Mouse (Mus musculus): ENCODE measurements around the gene Fhod1. TPM values are rescaled to one million over a fixed set of nuclear protein-coding genes. Genes with fewer than 3 reads are reported as not detected.
A peak's percentile ranks its signal among the peaks of the same experiment; 100 is the strongest.
"Not testable (repeated sequence)": the region's sequence is repeated elsewhere in the genome, so short reads cannot be mapped to it uniquely, and the experiment has no call there.

Fhod1 gene
- polyA plus RNA-seq, 1 experiment: 19.0 TPM

- TF ChIP-seq POLR2AphosphoS2 (IDR thresholded peaks at IDR 0.05; ENCODE audit: insufficient read length, low read depth): no peak
- H3K36me3 ChIP-seq (ENCODE audit: control insufficient read depth, insufficient read depth): peaks cover 19% of the 10 kb centered on the region
Observed at GRCm38 (mm10) chr8:105295895-105296573, 51.7 kb downstream of the Fhod1 start, which contains the start of gene Exoc3l. TSS of gene Exoc3l (minus strand) at chr8:105296101.

GRCm38 (mm10) chr8:105295256-105295655, 52.5 kb downstream of the Fhod1 start:
- Histone ChIP-seq H3K4me2 (ENCODE audit: low read depth) (peak overlapping the region; percentile 95), H3K4me3 (peak overlapping the region; percentile 93), H3K36me3 (ENCODE audit: control insufficient read depth, insufficient read depth) (peaks cover 12% of the 10 kb centered on the region), H3K27me3 (ENCODE audit: control insufficient read depth, insufficient read depth, insufficient read length) (no peaks in the 10 kb centered on the region), H3ac (ENCODE audit: control insufficient read depth, insufficient read length) (no peak overlapping the region), H3K79me2 (ENCODE audit: control insufficient read depth, insufficient read depth) (peaks cover 25% of the 10 kb centered on the region)
- peak; percentile 89 to 99 (median 96) for TF ChIP-seq MYOG (IDR thresholded peaks at IDR 0.05; ENCODE audit: control insufficient read depth in 1 of 3, insufficient read depth in 1 of 3, insufficient read length in 2 of 3, low read depth in 2 of 3)
- TF ChIP-seq MYOD1 (IDR thresholded peaks at IDR 0.05; ENCODE audit: control insufficient read depth in 1 of 3, insufficient read length in 2 of 3, low read depth in 2 of 3): peak; percentile 39 to 97 (median 95)
- peak; percentile 64 for TF ChIP-seq TCF3 (IDR thresholded peaks at IDR 0.05; ENCODE audit: insufficient read length, low read depth)
- no peak for TF ChIP-seq E2F4 (IDR thresholded peaks at IDR 0.05; ENCODE audit: insufficient read depth)
- no peak for TF ChIP-seq MAX (IDR thresholded peaks at IDR 0.05; ENCODE audit: low read depth)
- TF ChIP-seq TCF12 (IDR thresholded peaks at IDR 0.05; ENCODE audit: insufficient read depth, poor library complexity, severe bottlenecking): peak; percentile 80

More at GRCm38 (mm10) chr8:105295895-105296573, 51.7 kb downstream of the Fhod1 start, which contains the start of gene Exoc3l:
- no peak within 1 kb of the TSS for H3ac ChIP-seq (ENCODE audit: control insufficient read depth, insufficient read length)
- peaks cover 32% of the 10 kb centered on the region for H3K79me2 ChIP-seq (ENCODE audit: control insufficient read depth, insufficient read depth)
- H3K27me3 ChIP-seq (ENCODE audit: control insufficient read depth, insufficient read depth, insufficient read length): no peaks in the 10 kb centered on the region
- H3K4me3 ChIP-seq: peak within 1 kb of the TSS; percentile 93
- H3K4me2 ChIP-seq (ENCODE audit: low read depth): peak within 1 kb of the TSS; percentile 95

- Histone ChIP-seq H3ac (ENCODE audit: control insufficient read depth, insufficient read length) (no peak overlapping the region), H3K4me3 (peak overlapping the region; percentile 93), H3K27me3 (ENCODE audit: control insufficient read depth, insufficient read depth, insufficient read length) (no peaks in the 10 kb centered on the region), H3K4me2 (ENCODE audit: low read depth) (peak overlapping the region; percentile 95), H3K79me2 (ENCODE audit: control insufficient read depth, insufficient read depth) (peaks cover 23% of the 10 kb centered on the region), H3K36me3 (ENCODE audit: control insufficient read depth, insufficient read depth) (peaks cover 7% of the 10 kb centered on the region)
- TF ChIP-seq TCF12 (IDR thresholded peaks at IDR 0.05; ENCODE audit: insufficient read depth, poor library complexity, severe bottlenecking) (no peak), E2F4 (IDR thresholded peaks at IDR 0.05; ENCODE audit: insufficient read depth) (no peak), SRF (IDR thresholded peaks at IDR 0.05; ENCODE audit: control insufficient read depth, insufficient read length, low read depth) (no peak), MYOG (IDR thresholded peaks at IDR 0.05; ENCODE audit: control insufficient read depth in 1 of 3, insufficient read depth in 1 of 3, insufficient read length in 2 of 3, low read depth in 2 of 3) (no peak), USF1 (IDR thresholded peaks at IDR 0.05; ENCODE audit: low read depth) (no peak), POLR2A (IDR thresholded peaks at IDR 0.05; ENCODE audit: insufficient read length, low read depth) (no peak), POLR2AphosphoS2 (IDR thresholded peaks at IDR 0.05; ENCODE audit: insufficient read length, low read depth) (no peak), MAX (IDR thresholded peaks at IDR 0.05; ENCODE audit: low read depth) (no peak), CEBPB (IDR thresholded peaks at IDR 0.05; ENCODE audit: insufficient read depth, poor library complexity, severe bottlenecking) (no peak), TCF3 (IDR thresholded peaks at IDR 0.05; ENCODE audit: insufficient read length, low read depth) (no peak), MYOD1 (IDR thresholded peaks at IDR 0.05; ENCODE audit: control insufficient read depth in 1 of 3, insufficient read length in 2 of 3, low read depth in 2 of 3) (no peak), REST (IDR thresholded peaks at IDR 0.05; ENCODE audit: insufficient read depth, insufficient read length) (no peak)
Observed at GRCm38 (mm10) chr8:105294776-105295175, 53.0 kb downstream of the Fhod1 start.

DNA sequence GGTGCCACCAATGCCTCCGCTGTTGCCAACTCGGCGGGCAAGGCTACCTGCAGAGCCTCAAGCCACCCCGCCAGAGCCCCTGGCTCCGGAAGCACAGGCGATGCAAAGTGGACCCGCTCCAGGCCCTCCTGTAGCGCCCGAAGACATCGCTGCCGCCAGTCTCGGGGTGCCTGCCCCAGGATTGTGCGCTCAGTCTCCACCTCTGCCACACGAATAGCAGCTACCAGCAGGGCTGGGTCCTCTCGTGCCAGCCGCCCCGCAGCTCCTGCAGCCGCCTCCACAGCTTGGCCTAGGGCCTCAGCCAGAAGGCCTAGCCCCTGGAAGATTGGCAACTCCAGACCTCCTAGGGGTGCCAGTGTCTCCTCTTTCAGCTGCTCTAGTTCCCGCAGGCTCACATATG, 54.3 kb downstream of the Fhod1 start:
- H3K4me2 ChIP-seq (ENCODE audit: low read depth): peak overlapping the region; percentile 95
- TF ChIP-seq CEBPB (IDR thresholded peaks at IDR 0.05; ENCODE audit: insufficient read depth, poor library complexity, severe bottlenecking): no peak
- H3K4me3 ChIP-seq: no peak overlapping the region
- no peak overlapping the region for H3ac ChIP-seq (ENCODE audit: control insufficient read depth, insufficient read length)
- H3K27me3 ChIP-seq (ENCODE audit: control insufficient read depth, insufficient read depth, insufficient read length): no peaks in the 10 kb centered on the region
- H3K36me3 ChIP-seq (ENCODE audit: control insufficient read depth, insufficient read depth): no peaks in the 10 kb centered on the region
- H3K79me2 ChIP-seq (ENCODE audit: control insufficient read depth, insufficient read depth): peaks cover 13% of the 10 kb centered on the region

DNA sequence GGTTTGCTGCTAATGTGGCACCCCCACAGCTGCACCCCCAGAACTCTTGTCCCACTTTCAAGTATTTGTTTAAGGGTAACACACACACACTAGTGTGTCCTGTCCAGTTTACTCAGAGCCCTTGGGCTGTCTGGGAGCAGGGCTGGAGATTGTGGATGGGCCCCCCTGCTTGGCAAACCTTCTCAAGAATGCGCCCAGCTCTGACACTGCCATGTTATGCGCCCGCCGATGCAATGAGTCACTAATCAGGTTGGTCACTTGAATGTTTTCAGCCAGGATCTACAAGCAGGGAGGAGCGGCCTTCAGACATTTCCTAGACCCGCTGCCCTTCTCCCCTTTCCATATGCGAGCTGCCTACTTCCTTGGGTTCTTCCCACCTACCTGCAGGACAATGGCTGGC, 55.3 kb downstream of the Fhod1 start:
- H3K4me3 ChIP-seq: no peak overlapping the region
- peaks cover 16% of the 10 kb centered on the region for H3K79me2 ChIP-seq (ENCODE audit: control insufficient read depth, insufficient read depth)
- H3K4me2 ChIP-seq (ENCODE audit: low read depth): peak overlapping the region; percentile 21
- H3ac ChIP-seq (ENCODE audit: control insufficient read depth, insufficient read length): no peak overlapping the region
- H3K27me3 ChIP-seq (ENCODE audit: control insufficient read depth, insufficient read depth, insufficient read length): no peaks in the 10 kb centered on the region
- TF ChIP-seq POLR2A (IDR thresholded peaks at IDR 0.05; ENCODE audit: insufficient read length, low read depth): no peak
- H3K36me3 ChIP-seq (ENCODE audit: control insufficient read depth, insufficient read depth): no peaks in the 10 kb centered on the region

GRCm38 (mm10) chr8:105291802-105292201, 56.0 kb downstream of the Fhod1 start:
- not testable (repeated sequence) for H3K36me3 ChIP-seq (ENCODE audit: control insufficient read depth, insufficient read depth); H3ac ChIP-seq (ENCODE audit: control insufficient read depth, insufficient read length); H3K4me3 ChIP-seq; H3K4me2 ChIP-seq (ENCODE audit: low read depth); H3K27me3 ChIP-seq (ENCODE audit: control insufficient read depth, insufficient read depth, insufficient read length)
- H3K79me2 ChIP-seq (ENCODE audit: control insufficient read depth, insufficient read depth): peaks cover 14% of the 10 kb centered on the region

- not testable (repeated sequence) for H3K4me2 ChIP-seq (ENCODE audit: low read depth); H3K36me3 ChIP-seq (ENCODE audit: control insufficient read depth, insufficient read depth); H3K27me3 ChIP-seq (ENCODE audit: control insufficient read depth, insufficient read depth, insufficient read length); H3ac ChIP-seq (ENCODE audit: control insufficient read depth, insufficient read length); H3K4me3 ChIP-seq
- peaks cover 18% of the 10 kb centered on the region for H3K79me2 ChIP-seq (ENCODE audit: control insufficient read depth, insufficient read depth)
Observed at GRCm38 (mm10) chr8:105291364-105291763, 56.4 kb downstream of the Fhod1 start.
